Mouse (Mus musculus): ENCODE data around the gene Prdm5.

Gene Prdm5

GRCm38 (mm10) chr6:65834013-65834412 lies 55.2 kb downstream of the Prdm5 start:
- no peak for DNase-seq

- DNase-seq = no peak
Observed at GRCm38 (mm10) chr6:65842579-65842978, 63.8 kb downstream of the Prdm5 start.

GRCm38 (mm10) chr6:65849127-65849526 lies 70.3 kb downstream of the Prdm5 start:
- DNase-seq = no peak

GRCm38 (mm10) chr6:65849687-65850086 lies 70.9 kb downstream of the Prdm5 start:
- DNase-seq = no peak

GRCm38 (mm10) chr6:65850221-65850620 lies 71.4 kb downstream of the Prdm5 start:
- no peak for DNase-seq

- DNase-seq = no peak
Observed at GRCm38 (mm10) chr6:65854020-65854419, 75.2 kb downstream of the Prdm5 start.

- DNase-seq = no peak
Observed at GRCm38 (mm10) chr6:65854585-65854984, 75.8 kb downstream of the Prdm5 start.

GRCm38 (mm10) chr6:65860609-65861008 lies 81.8 kb downstream of the Prdm5 start:
- no peak for DNase-seq

- DNase-seq = no peak
Observed at GRCm38 (mm10) chr6:65862836-65863235, 84.0 kb downstream of the Prdm5 start.

- no peak for DNase-seq
Observed at GRCm38 (mm10) chr6:65864233-65864632, 85.4 kb downstream of the Prdm5 start.

GRCm38 (mm10) chr6:65864919-65865318 lies 86.1 kb downstream of the Prdm5 start:
- DNase-seq = no peak

GRCm38 (mm10) chr6:65865861-65866260 lies 87.1 kb downstream of the Prdm5 start:
- no peak for DNase-seq

- DNase-seq = no peak
Observed at GRCm38 (mm10) chr6:65871754-65872278, 93.0 kb downstream of the Prdm5 start.

GRCm38 (mm10) chr6:65878300-65878699 lies 99.5 kb downstream of the Prdm5 start:
- DNase-seq = no peak

- DNase-seq = no peak
Observed at GRCm38 (mm10) chr6:65888835-65889234, 110.0 kb downstream of the Prdm5 start.

- no peak for DNase-seq
Observed at GRCm38 (mm10) chr6:65892045-65892660, 113.4 kb downstream of the Prdm5 start.

GRCm38 (mm10) chr6:65906657-65907182 lies 127.9 kb downstream of the Prdm5 start:
- no peak for DNase-seq

GRCm38 (mm10) chr6:65915421-65915820 lies 136.6 kb downstream of the Prdm5 start:
- no peak for DNase-seq

GRCm38 (mm10) chr6:65921703-65922102 lies 142.9 kb downstream of the Prdm5 start:
- no peak for DNase-seq

GRCm38 (mm10) chr6:65923501-65924084 lies 144.8 kb downstream of the Prdm5 start:
- no peak for DNase-seq

GRCm38 (mm10) chr6:65925737-65926333 lies 147.0 kb downstream of the Prdm5 start:
- no peak for DNase-seq

GRCm38 (mm10) chr6:65930523-65930922 lies 151.7 kb downstream of the Prdm5 start:
- DNase-seq = peak; percentile 2 to 9

GRCm38 (mm10) chr6:65932776-65933175 lies 154.0 kb downstream of the Prdm5 start:
- no peak for DNase-seq

- DNase-seq = no peak
Observed at GRCm38 (mm10) chr6:65933177-65933576, 154.4 kb downstream of the Prdm5 start.

Data from kidney, postnatal 36 days (tissue).